Mouse (Mus musculus) T-helper 2 cell (primary cell): ENCODE measurements around the gene Arntl2.

ENCODE experiments used
- in situ Hi-C: fragments of 300-600 bp; cut with MboI, MseI; formaldehyde crosslinking; loops from one replicate; pipeline ENCODE4 v1.15.1; 2025; ENCODE audit warnings: high pct_unique_total_duplicates

Arntl2 gene

GRCm38 (mm10) chr6:146795924-146796545, at the start of gene Arntl2:
Gene Arntl2 (plus strand): TSS chr6:146796055.
- in situ Hi-C loops, result no loop called here

- in situ Hi-C loops, result no loop called here
Measured at GRCm38 (mm10) chr6:146746577-146746976, 49.3 kb upstream of the Arntl2 start.

- in situ Hi-C loops, result no loop called here
Measured at GRCm38 (mm10) chr6:146747057-146747456, 48.8 kb upstream of the Arntl2 start.

GRCm38 (mm10) chr6:146748271-146748670, 47.6 kb upstream of the Arntl2 start:
- in situ Hi-C loops, result no loop called here

GRCm38 (mm10) chr6:146751671-146752070, 44.2 kb upstream of the Arntl2 start:
- in situ Hi-C loops, result no loop called here

GRCm38 (mm10) chr6:146752178-146752577, 43.7 kb upstream of the Arntl2 start:
- in situ Hi-C loops, result no loop called here

- in situ Hi-C loops, result no loop called here
Measured at GRCm38 (mm10) chr6:146752612-146753011, 43.2 kb upstream of the Arntl2 start.

GRCm38 (mm10) chr6:146753560-146754160, 42.2 kb upstream of the Arntl2 start:
- in situ Hi-C loops, result no loop called here

GRCm38 (mm10) chr6:146755136-146755535, 40.7 kb upstream of the Arntl2 start:
- in situ Hi-C loops, result no loop called here

GRCm38 (mm10) chr6:146755679-146756078, 40.2 kb upstream of the Arntl2 start:
- in situ Hi-C loops, result no loop called here

GRCm38 (mm10) chr6:146759027-146759426, 36.8 kb upstream of the Arntl2 start:
- in situ Hi-C loops, result no loop called here

- in situ Hi-C loops, result no loop called here
Measured at GRCm38 (mm10) chr6:146760022-146760421, 35.8 kb upstream of the Arntl2 start.

- in situ Hi-C loops, result no loop called here
Measured at GRCm38 (mm10) chr6:146760736-146761135, 35.1 kb upstream of the Arntl2 start.

GRCm38 (mm10) chr6:146762264-146762898, 33.5 kb upstream of the Arntl2 start:
- in situ Hi-C loops, result no loop called here

- in situ Hi-C loops, result no loop called here
Measured at GRCm38 (mm10) chr6:146764593-146764992, 31.3 kb upstream of the Arntl2 start.

GRCm38 (mm10) chr6:146765270-146765669, 30.6 kb upstream of the Arntl2 start:
- in situ Hi-C loops, result no loop called here

GRCm38 (mm10) chr6:146768813-146769404, 26.9 kb upstream of the Arntl2 start:
- in situ Hi-C loops, result no loop called here

GRCm38 (mm10) chr6:146770005-146770745, 25.7 kb upstream of the Arntl2 start:
- in situ Hi-C loops, result loop anchor here (5.0 to 10.0 kb wide), 3 partner anchors 38 to 345 kb away; no protein-coding TSS in a partner anchor

GRCm38 (mm10) chr6:146770808-146771207, 25.0 kb upstream of the Arntl2 start:
- in situ Hi-C loops, result loop anchor here (5.0 to 10.0 kb wide), 3 partner anchors 39 to 346 kb away; no protein-coding TSS in a partner anchor

GRCm38 (mm10) chr6:146775864-146776263, 20.0 kb upstream of the Arntl2 start:
- in situ Hi-C loops, result loop anchor here (10.0 kb wide), 1 partner anchor 351 kb away; no protein-coding TSS in a partner anchor

- in situ Hi-C loops, result loop anchor here (10.0 kb wide), 1 partner anchor 352 kb away; no protein-coding TSS in a partner anchor
Measured at GRCm38 (mm10) chr6:146776610-146777389, 19.1 kb upstream of the Arntl2 start.
